Mouse (Mus musculus): ENCODE results near the gene P3h3.
"Not testable (repeated sequence)": the region's sequence is repeated elsewhere in the genome, so short reads cannot be mapped to it uniquely, and the experiment has no call there.

Gene P3h3

GRCm38 (mm10) chr6:124831199-124831598, 26.4 kb downstream of the P3h3 start:
- not testable (repeated sequence) for DNase-seq (ENCODE audit: low read depth)

DNA sequence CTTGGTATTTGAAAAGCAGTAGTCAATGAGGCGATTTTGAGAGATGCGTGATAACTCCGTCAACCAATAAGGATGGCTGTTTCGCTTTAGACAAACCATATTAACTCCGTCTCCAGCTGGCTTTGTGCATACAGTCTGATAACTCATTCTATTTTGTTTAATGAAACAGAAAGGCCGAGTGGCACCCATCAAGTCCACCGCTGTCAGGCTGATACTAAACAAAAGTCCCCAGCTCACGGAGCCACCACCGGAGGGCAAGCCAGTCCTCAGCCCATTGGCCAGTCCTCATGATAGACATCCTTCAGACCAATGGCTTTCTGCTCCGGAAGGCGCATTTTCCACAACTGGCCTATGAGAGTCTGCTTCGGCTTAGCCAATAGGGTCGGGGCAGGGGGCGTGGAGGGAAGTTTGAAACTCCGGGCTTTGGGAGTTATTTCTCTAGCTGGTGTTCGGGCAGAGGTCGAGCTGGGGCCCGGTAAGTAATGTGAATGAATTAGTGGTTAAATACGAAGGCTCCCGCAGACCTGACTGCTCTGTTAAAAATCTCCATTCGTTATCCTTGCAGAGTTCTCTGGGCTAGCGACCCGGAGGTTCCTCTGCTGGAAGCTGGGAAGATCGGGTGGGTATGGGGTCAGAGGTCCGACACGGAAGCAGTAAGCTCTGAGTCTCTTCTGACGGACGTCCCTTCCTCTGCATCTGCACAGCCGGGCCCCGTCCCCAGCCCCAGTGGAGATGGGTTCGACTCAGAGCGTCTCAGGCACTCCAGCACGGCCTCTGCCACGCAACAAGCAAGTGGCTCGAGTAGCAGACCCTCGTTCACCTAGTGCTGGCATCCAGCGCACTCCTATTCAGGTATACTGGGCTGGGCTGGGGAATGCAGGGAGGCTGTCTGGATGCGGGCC, 27.5 kb downstream of the P3h3 start:
- peak; percentile 91 for DNase-seq (ENCODE audit: low read depth)

DNA sequence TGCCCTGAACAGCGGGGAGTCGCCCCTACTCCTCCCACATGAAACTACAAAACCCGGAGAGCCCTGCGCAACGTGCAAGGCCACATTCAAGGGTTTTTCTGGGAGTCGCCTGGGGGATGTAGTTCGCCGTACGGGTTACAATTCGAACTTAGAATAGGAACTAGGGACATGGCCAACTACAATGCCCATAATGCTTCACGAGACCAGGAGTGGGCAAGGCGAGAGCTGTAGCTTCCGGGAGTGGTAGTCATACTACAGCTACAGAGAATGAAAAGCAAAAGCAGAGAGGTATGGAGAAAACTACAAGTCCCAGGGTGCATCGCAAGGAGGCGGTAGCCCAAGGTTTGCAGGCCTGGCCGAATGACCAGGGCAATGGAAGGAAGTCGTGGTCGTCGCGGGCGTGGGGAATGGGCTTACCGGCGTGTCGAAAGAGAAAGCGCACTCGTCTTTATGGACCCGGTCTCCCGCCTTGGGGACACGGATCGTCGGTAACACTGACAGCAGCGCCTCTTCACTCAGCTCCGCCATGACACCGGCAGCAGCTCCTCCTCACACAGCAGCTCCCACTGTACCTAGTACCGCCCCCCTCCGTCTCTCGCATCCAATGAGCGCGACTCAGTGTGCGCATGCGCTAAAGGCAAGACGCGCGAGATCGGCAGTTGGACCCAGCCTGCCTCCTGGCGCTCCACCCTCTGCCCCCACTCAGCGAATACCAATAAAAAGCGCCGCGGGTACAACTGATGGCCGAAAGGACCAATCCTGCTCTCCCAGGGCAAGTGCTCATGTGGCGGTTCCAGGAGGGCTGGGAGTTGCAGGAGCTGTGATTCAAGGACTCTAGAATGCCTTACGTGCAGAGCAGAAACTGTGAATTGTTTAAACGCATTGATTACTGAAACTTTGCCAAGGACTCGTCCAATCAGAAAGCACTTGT, 28.4 kb downstream of the P3h3 start, which contains the start of the genes Usp5 and Cdca3:
Gene Usp5 (minus strand): TSS at position 617 of the 931 bp plus-strand sequence.
Gene Cdca3 (plus strand): TSS at position 680 of the 931 bp plus-strand sequence.
- peak; percentile 100 for DNase-seq (ENCODE audit: low read depth)

GRCm38 (mm10) chr6:124828101-124828592, 29.4 kb downstream of the P3h3 start:
- DNase-seq (ENCODE audit: low read depth): peak; percentile 46

- DNase-seq (ENCODE audit: low read depth): no peak
Measured at GRCm38 (mm10) chr6:124822049-124822448, 35.5 kb downstream of the P3h3 start.

- no peak for DNase-seq (ENCODE audit: low read depth)
Measured at GRCm38 (mm10) chr6:124820891-124821290, 36.7 kb downstream of the P3h3 start.

- no peak for DNase-seq (ENCODE audit: low read depth)
Measured at GRCm38 (mm10) chr6:124817971-124818370, 39.6 kb downstream of the P3h3 start.

DNA sequence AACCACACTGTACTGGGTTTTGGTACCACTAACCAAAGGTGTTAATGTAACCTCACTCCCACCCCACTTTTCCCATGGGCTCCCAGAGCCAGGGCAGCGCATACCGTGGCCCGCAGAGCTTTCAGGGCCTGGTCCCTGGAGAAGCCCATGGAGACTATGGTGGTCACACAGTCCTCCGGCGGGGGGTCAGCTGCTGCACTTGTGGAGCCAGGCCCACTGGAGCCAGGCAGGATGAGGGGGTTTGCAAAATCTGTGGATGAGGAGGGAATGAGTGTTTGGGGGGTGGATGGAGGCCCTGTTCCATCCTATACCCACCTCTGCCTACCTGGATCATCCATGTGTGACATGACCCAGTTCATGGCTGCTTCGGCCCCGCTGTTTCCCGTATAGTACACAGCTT, 40.0 kb downstream of the P3h3 start:
- no peak for DNase-seq (ENCODE audit: low read depth)

GRCm38 (mm10) chr6:124817125-124817524, 40.4 kb downstream of the P3h3 start:
- DNase-seq (ENCODE audit: low read depth): no peak

- DNase-seq (ENCODE audit: low read depth): no peak
Measured at GRCm38 (mm10) chr6:124816611-124817010, 40.9 kb downstream of the P3h3 start.

GRCm38 (mm10) chr6:124814858-124815774, 42.4 kb downstream of the P3h3 start:
- DNase-seq (ENCODE audit: low read depth): no peak

GRCm38 (mm10) chr6:124814448-124814847, 43.1 kb downstream of the P3h3 start:
- DNase-seq (ENCODE audit: low read depth): no peak

DNA sequence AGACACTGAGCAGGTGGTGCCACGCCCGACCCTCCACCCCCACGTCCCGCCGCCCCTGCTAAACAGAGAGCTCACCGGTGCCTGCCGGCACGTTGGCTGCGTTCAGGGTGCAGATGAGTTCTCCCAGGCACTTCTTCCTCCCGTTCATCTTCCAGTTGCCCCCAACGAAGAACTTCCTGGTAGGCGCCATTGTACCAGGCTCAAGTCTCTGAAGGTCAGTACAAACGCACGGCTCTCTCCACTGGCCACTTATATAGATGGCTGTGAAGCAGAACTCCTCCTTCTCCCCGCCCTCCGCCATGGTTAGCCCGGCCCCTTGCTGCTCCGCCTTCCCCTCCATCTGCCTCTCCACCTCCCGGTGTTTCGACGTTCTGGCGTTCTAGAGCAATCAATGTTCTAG, 43.6 kb downstream of the P3h3 start, which contains the start of gene Tpi1:
Gene Tpi1 (minus strand): TSS at position 364 of the 400 bp plus-strand sequence.
- peak; percentile 77 for DNase-seq (ENCODE audit: low read depth)

- DNase-seq (ENCODE audit: low read depth): peak; percentile 52
Measured at GRCm38 (mm10) chr6:124813496-124813895, 44.1 kb downstream of the P3h3 start.

- no peak for DNase-seq (ENCODE audit: low read depth)
Measured at GRCm38 (mm10) chr6:124812848-124813247, 44.7 kb downstream of the P3h3 start.

DNA sequence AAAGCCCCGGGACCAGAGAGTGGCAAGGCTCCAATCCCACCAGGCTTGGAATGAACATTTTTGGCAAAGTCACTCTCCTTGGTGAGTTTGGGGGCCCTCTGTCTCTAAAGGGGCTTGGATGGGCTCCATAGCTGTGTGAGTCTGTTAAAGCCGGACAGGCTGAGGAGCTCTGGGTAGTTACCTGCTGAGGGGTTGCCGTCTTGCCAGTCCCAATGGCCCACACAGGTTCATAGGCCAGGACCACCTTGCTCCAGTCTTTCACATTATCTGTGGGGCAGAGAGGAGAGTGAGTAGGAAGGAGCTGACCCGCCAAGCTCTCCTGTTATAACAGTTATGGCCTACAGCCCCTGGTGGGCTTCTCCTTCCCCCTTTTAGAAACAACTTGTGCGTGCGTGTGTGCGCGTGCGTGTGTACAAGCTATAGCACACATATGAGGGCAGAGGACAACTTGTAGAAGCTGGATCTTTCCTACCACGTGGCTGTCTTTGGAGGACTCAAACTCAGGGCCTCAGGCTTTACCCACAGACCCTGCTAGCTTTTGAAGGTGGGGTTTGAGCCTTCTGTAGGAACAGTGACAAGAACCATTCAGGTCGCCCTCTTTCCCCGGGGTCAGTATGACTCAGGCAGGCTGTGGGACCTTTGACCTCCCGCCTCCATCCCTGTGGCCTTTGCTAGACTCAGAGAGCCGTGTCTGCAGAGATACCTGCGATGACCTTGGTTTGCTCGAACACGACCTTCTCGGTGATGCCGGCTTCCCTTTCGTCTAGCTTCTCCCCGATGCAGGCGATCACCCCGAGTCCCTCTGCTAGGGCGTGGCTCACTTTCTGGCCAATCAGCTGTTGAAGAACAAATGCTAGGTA, 45.6 kb downstream of the P3h3 start:
- DNase-seq (ENCODE audit: low read depth): no peak

GRCm38 (mm10) chr6:124811403-124811665, 46.2 kb downstream of the P3h3 start:
- DNase-seq (ENCODE audit: low read depth): no peak

- DNase-seq (ENCODE audit: low read depth): not testable (repeated sequence)
Measured at GRCm38 (mm10) chr6:124810566-124811402, 46.8 kb downstream of the P3h3 start.

- no peak for DNase-seq (ENCODE audit: low read depth)
Measured at GRCm38 (mm10) chr6:124809775-124810538, 47.6 kb downstream of the P3h3 start.
